Mouse (Mus musculus) CD4-positive, CD25-positive, alpha-beta regulatory T cell, adult 4 months (primary cell): ENCODE results near the gene Ccdc85b. TPM values are rescaled to one million over a fixed set of nuclear protein-coding genes. Genes with fewer than 3 reads are reported as not detected.
"Not testable (repeated sequence)": the region's sequence is repeated elsewhere in the genome, so short reads cannot be mapped to it uniquely, and the experiment has no call there.

ENCODE experiments used
- ATAC-seq: one replicate; pipeline ENCODE4 v1.8.0; 2017
- polyA plus RNA-seq, 2 experiments: library from polyadenylated mRNA; unstranded; fragments of 100-300 nt; shearing (Covaris generic); gene quantifications; one replicate each; pipeline ENCODE4 v1.2.1; 2017

The Ccdc85b gene
- under 1 TPM; 0.48 to 0.83 TPM for polyA plus RNA-seq

DNA sequence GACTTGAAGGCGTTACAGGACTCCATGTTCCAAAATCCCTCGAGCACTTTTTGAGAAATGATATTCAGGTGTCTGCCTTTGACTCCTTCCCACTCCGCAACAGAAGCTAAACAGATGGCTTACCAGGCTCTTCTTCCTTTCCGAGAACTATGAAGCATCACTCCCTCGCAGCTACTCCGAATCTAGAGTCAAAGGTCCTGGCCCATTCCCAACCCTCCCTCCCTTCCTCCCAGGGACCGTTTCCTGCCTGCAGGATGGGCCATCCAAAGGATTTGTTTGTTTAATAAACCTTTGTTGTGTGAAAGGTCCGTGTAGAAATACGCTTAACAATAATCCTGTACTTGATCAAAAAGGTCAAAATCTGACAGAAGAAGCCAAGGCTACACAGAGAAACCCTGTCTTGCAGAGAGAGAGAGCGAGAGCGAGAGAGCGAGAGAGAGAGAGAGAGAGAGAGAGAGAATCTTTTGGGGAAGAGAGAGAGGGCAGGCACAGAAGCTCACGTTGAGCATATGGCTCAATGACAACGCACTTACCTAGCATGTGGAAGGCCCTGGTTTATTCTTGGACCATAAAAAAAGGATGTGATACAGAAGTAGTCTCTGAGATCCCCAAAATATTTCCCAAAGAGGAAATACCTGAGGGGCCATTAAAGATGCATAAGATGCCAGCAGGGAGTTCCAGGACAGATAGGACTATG, at the start of gene Ccdc85b:
Ccdc85b (minus strand) TSS at position 149 of the 697 bp plus-strand sequence.
- peak; percentile 11 for ATAC-seq

DNA sequence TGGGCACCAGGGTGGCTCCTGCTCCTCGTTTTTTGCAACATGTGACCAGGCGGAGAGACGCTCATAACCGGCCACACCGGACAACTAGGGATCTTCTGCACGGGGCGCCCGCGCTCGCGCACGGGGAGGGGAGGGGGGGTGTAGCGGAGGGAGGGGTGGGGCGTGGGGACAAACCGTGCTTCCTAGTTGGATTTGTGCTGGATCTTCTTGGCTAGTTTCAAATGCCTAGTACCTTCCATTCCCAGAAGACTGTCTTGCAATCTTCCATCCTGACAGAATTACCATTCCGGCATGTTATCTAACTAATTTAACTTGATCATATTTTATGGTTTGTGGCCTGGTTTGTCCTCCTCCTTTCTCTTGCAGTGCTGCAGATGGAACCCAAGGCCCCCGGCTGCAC, 46.0 kb upstream of the Ccdc85b start, which contains the start of gene 1700020D05Rik:
1700020D05Rik (minus strand) TSS at position 101 of the 400 bp plus-strand sequence.
- no peak for ATAC-seq

DNA sequence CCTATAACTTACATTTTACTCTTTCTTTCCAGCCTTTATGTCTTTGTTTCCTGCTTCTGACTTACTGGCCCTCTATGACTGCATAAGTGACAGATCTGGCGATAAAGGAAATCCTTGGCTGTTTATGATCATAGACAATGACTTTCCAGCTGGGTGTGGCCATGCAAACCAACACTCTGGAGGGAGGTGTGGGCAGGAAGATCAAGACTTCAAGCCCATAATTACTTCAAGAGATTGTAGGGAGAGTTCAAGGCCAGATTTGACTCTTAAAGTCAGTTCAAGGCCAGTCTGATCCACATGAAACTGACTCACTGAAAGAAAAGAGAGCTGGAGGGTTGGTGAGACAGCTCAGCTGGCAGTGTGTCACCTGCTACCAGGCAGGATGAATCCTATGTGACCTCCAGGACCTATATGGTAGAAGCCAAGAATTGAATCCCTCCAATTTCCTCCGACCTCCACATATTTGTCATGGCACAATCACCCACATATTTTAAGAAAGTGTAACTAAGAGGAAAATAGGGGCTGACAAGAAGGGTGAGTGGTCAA, 42.7 kb upstream of the Ccdc85b start:
- ATAC-seq = no peak

DNA sequence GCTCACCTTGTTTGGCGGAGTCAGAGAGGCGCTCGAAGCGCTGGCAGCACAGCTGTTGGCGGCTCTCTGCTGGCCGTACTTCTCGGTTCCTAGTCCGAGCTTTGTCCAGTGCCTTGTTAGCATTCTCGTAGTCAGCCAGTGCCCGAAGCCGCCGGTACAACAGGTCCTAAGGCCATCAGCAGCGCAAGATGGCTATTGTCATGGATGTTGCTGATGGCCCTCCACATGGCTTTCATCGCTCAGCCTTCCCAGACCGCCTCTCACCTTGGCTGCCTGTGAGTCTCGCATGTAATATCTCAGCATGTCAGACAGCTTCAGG, 38.3 kb upstream of the Ccdc85b start:
- no peak for ATAC-seq

DNA sequence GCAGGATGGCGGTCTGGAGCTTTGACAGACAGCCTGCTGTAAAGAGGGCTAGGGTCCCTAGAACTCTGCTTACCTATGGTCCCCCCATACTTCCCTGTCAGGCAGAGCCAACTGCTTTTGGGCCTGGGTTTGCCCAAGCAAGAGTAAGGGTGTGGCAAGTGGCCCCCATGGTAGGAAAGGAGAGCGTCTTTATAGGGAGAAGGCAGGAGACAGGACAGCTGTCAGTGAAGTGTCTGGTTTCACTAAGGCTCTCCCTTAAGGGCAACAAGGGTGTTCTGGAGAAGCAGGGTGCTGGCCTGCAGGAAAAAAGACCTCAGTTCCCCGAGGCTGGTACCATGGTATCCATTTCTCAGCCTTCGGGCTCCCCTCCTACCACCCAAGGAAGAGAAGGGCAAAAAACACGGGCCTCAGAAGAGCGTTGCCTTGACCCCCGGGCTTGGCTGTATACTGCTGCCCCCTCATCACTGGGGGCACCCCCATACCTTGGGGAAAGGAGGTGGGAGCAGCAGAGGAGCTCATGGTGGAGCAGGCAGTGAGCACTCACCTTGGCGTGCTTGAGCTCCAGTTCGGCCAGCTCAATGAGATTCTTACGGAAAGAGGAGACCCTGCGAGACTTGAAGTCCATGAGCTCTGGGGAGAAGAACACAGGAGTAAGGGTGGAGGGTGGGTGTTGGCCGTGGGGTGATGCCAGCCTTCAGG, 37.8 kb upstream of the Ccdc85b start:
- ATAC-seq = no peak

DNA sequence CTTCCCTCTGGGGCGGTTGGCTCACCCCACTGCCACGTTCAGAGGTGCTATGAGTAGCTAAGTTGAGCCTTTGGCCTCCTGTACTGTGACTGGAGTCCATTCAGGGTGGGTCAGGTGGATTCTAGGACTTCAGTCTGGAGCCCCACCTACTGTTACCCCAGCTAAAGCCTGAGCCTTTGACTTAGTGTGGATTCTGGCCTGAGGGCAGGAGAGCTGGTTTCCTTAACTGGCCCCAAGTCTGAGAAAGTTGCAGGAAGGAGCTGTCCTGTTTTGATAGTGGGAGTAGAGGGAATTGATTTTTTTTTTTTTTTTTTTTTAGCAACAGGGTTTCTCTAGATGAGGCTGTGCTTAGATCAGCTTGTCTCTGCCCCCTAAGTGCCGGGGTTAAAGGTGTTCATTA, 36.6 kb upstream of the Ccdc85b start:
- no peak for ATAC-seq

DNA sequence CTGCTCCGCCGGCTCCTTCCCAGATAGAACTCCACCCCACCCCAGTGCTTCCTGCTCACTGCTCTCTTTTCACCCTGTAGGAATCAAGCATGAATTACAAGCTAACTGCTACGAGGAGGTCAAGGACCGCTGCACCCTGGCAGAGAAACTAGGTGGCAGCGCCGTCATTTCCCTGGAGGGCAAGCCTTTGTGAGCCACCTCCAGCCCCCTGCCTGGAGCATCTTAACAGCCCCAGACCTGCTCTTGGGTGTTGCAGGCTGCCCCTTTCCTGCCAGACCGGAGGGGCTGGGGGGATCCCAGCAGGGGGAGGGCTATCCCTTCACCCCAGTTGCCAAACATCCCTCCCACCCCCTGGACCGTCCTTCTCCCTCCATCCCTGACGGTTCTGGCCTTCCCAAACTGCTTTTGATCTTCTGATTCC, 35.6 kb upstream of the Ccdc85b start:
- ATAC-seq = not testable (repeated sequence)

DNA sequence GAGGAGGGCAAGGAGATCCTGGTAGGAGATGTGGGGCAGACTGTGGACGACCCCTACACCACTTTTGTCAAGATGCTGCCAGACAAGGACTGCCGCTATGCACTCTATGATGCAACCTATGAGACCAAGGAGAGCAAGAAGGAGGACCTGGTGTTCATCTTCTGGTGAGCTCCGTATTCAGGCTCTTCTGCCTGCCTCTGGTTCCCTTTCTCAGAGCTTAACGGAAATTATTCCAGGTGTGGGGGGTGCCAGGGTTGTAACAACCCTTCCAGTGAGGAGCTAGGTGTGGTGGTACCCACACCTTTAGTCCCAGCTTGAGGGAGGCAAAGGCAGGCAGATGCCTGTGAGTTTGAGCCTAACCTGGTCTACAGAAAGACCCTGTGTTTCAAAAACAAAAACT, 34.9 kb upstream of the Ccdc85b start:
- no peak for ATAC-seq

DNA sequence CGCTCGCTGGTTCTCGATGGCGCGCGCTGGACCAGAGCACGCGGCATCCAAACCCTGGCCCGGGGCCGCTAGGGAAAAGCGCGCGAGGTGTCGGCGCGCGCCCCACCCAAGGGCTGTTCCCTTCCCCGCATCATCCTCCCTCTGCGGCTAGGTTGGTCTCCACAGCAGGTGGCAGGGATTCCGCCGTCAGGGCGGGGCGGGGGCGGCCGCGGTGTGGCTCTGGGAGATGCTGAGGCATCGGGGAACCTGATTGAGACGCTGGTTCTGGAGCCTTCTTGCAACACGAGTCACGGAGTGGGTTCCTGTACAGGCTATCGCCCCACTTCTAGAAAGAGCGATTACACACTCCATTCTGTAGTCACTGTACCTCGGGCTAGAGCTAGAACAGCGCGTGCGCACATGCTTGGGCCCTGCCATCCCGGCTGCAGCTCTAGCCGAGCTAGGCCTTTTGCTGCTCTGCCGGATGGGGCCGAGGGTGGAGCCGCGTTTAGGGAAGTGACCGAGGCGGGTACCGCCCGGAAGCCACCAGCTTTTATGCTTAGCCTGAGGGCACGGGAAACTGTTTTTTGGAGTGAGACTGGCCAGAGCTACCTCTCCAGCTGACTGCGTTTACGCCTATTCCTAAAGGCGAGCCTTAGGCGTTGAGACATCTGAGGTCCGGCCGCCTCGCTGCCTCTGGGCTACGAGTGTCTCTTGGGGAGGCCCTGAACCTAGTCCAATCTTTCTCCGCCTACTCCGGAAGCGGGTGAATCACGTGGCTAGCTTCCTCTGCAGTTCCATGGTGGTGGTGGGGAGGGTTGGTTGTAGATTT, 33.4 kb upstream of the Ccdc85b start:
- ATAC-seq = peak; percentile 40

DNA sequence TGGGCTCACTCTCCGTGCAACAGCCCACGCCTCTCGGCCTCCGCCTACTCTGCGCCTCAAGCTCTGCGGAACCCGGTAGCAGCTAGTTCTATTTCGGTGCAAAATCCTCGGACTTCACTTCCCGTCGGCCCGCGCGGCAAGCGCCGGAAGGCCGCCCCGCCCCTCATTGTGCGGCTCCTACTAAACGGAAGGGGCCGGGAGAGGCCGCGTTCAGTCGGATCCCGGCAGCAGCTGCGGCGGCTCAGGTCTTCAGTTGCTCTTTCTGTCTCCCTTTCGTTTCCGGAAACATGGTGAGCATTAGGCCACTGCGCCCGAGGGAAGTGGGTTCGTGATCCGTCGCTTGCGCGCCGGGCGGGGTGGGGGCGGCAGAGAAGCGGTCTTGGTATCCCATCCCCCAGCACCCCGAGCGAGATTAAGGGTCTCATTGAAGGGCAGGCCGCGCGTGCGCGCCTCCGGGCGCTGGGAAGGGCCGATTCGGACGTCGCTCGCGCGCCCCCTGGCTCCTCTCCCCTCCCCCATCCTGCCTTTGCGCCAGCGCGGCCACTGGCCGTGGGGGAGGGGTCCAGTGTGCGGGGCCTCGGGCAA, 32.7 kb upstream of the Ccdc85b start, which contains the start of gene Cfl1:
Cfl1 (plus strand) TSS at position 143 of the 585 bp plus-strand sequence.
- peak; percentile 54 for ATAC-seq

DNA sequence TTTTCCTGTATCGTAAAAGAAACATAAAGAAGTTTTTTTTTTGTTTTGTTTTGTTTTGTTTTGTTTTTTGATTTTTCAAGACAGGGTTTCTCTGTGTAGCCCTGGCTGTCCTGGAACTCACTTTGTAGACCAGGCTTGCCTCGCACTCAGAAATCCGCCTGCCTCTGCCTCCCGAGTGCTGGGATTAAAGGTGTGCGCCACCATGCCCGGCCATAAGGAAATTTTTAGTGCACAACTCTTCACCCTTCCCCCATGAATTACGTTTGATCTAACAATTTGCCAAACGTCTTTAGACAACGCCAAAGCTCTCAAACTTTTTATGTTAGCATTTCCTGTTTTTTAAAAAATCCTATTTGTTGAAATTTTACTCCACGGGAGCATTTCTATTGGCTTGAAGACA, 32.0 kb upstream of the Ccdc85b start:
- not testable (repeated sequence) for ATAC-seq

DNA sequence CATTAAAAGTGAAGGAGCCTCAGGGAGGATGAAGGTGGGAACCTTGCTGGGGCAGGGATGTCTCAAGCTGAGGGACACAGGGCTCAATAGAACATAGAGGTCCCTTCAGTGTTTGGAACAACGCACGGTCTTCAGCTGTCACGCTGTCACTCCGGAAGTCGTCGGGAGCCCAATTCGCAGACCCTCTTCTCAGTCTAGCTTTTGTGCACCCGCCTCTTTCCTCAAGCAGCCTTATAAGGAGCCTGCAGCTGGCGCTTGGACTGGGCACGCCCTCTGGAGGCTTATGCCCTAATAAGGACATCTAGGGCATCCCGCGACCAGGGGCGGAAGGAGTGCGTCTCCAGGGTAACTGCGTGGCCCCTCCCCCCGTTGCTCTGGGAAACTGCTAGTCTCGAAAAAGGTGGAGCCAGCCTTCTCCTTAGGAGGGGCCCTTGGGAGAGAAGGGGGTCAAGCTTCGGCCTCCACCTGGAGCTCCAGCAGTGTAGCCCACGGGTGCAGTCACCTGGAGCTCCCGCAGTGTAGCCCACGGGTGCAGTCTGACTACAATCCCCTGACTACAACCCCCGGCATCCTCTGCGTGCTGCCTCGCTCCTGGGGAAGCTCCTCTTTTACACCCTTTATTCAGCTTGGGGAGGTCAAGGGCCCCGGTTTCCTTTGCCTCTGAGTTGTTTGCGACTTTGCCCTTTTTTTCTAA, 31.3 kb upstream of the Ccdc85b start:
- peak; percentile 71 for ATAC-seq

DNA sequence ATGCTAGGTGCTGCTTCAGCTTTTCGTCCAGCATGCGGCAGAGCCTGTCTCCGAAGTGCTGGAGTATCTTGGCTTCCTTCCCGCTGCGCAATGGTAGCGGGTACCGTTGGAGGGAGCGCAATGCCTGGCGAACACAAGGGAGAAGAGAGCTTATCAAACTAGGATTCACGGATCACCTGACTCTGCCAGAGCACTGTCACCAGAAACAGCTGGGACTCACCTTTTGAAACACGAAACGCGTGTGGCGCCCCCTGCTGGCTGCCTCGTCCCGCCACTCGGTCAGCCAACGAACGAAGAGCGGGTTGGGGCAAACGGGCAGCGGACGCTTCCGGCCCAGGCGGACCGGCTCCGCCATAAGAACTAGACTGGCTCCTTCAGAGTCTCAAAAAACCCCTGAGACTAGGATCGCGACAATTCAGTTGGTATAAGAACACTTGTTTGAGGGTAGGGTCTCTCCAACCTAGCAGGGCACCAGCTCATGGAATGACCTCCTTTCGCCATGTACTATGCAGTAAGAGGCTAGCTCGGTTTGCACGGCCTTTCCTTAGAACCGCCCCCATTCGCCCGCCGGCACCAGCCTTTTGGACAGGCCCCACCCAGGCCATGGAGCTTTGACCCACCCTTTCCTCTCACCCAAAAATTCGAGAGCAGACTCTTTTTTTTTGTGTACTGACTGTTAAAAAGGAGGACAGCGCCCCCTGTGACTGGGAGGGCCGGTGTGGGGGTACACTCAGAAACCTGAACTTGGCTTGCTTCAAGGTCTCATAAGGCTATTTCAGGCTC, 30.3 kb upstream of the Ccdc85b start, which contains the start of gene Mus81:
Mus81 (minus strand) TSS at position 635 of the 783 bp plus-strand sequence.
- peak; percentile 37 for ATAC-seq

DNA sequence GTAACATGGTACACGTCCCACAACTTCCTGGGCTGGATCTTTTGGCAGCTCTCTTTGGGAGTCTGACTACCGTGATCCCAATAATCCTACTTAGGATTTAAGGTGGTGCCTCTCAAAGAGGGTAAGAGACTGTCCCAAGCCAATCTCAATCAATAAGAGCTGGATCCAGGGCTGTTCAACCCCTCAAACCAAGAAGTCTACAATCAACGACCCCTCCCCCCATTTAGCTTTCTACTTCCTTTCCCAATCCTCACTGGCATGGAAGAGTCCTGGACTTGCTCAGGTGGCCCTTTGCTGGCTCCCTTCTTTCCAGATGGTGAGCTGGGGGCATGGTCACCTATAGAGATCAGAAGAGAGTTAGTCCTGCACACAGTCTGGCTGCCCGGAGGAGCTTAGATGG, 29.1 kb upstream of the Ccdc85b start:
- no peak for ATAC-seq

DNA sequence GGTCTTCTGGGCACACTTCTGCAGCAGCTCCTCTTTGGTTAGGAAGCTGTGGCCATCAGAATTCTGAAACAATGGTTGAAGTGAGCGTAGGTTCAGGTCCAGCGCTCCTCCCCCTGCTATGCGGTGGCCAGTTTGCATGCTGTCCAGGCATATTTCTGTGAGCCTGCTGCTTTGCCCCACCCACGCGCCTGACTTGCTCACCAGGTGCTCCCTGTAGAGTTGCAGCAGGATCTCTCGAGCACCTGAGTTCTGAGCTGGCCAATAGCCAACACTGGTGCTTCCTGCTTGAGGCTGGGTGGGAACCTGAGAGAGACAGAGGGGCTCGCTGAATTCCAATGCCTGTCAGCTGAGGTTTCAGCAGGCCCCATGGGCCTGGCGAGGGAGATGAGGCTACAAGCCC, 28.6 kb upstream of the Ccdc85b start:
- ATAC-seq = no peak

DNA sequence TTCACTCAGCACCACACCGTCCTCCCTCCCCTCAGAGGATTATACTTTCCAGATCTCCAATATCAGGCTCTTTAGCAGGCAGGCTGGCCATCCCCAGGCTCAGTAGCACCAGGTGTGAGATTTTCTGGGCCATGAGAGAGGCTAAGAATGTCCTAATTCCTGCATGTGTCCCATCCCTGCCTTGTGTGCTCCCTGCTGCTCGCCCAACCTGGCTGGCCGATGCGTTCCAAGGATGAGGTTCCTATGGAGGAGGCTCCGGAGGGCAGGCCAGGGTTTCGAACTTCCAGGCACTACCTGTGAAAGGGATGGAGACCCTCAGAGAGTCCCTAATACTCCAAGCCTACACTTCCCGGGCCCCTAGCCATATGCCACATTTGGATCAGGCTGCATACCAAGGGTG, 28.1 kb upstream of the Ccdc85b start:
- ATAC-seq = no peak

DNA sequence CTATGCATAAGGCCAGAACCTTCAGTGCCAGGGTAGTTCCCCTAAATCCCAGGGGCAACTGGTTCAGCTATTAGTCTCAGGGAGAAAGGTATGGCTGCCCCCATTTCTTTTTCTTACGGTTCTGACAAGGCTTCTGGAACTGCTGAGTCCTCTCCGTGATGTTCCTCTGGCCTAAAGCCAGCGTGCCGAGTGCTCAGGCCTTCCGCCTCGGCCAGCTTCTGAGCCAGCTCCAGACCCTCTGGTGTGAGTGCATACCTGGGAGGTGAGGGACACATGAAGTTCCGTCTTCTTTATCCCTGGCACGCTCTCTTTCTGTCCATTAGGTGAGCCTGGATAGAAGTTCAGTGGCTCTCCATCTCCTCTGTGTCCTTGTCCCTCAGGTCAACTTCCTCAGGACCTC, 27.7 kb upstream of the Ccdc85b start:
- ATAC-seq = no peak

DNA sequence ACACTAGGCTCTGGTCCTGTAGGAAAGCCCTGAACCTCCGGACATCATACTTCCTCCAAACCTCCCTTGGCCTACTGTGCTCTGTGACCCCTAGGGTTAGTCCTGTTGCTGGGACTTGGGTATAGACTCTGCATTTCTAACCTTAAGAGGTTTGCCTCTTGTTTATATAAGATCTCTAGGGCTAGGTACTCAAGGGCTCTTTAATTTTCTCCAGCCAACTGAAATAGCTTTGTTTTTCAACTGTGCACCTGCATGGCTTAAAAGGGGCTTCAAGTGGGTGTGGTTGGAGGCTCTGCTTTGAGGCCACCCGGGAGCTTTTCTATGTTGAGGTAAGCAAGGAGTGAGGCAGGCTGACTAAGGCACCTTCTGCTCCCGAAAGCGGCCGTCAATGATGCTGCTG, 26.8 kb upstream of the Ccdc85b start:
- ATAC-seq = no peak

DNA sequence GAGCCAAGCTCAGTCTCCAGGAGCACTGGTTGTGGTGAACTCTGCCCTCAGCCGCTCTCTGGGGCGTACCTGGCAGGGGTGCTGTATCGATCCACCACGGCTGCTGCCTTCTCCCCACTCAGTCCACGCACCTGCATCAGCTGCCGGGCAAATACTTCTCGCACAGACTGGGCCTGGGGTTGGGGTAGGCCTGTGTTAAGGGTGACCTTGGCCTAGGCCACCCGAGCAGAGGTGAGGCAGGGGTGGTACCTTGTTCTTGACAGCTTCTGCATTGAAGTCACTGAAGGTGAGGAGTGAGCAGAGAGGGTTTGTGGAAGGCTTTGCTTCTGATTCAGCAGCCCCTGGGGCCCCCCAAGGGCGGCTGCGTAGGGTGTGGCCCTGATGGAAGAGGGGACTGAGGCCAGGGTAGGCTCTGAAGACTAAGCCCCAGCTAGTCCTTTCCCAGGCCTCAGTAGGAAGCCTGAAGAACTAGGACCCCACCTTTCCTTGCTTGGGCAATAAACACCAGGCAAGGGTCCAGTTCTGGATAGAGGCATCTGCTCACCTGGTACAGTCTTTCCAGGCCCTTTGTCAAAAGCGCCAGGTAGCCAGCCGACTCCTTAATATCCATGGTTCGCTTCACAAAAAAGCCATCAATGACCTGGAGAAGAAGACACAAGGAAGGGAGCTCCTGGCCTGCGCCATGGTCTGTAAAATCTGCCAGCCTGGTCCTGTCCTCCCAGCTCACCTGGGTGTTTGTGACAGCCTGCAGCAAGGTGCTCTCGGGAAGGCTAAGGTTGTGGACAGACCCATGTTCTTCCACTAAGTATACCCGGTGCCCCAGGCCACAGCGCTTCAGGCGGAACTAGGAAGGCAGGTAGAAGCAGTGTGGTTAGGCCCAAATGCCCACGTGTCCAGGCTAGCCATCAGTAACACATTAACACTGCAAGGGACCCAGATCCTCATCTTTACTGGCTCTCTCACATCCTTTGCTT, 26.0 kb upstream of the Ccdc85b start:
- ATAC-seq = no peak

DNA sequence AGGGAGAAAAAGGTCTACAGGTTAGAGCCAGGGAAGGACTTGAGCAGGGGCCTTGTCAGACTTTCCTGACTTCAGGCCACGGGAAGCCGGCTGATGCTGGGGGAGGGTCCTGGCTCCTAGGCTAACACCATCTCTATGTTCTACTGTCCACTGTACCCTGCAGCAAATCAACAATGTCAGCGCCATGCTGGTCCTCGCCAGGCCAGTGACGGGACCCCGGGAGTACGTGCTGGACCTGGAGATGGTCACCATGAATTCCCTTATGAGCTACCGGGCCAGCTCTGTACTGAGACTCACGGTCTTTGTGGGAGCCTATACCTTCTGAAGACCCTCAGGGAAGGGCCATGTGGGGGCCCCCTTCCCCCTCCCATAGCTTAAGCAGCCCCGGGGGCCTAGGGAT, 23.7 kb upstream of the Ccdc85b start:
- ATAC-seq = no peak
